Mouse (Mus musculus) induced T-regulatory cell, adult 2 months (primary cell): ENCODE data around the gene Glt28d2.

Source experiments
- DNase-seq: peaks from one replicate; pipeline ENCODE4 v3.0.0-alpha.2; 2012; ENCODE audit warnings: low read depth

The Glt28d2 gene

GRCm38 (mm10) chr3:85878911-85879310 is 8.4 kb downstream of the Glt28d2 start:
- DNase-seq, result no peak

GRCm38 (mm10) chr3:85863996-85864395 is 23.3 kb downstream of the Glt28d2 start:
- no peak for DNase-seq

- DNase-seq, result no peak
Measured at GRCm38 (mm10) chr3:85862886-85863285, 24.4 kb downstream of the Glt28d2 start.

GRCm38 (mm10) chr3:85860996-85861395 is 26.3 kb downstream of the Glt28d2 start:
- no peak for DNase-seq

- DNase-seq, result no peak
Measured at GRCm38 (mm10) chr3:85859311-85859710, 28.0 kb downstream of the Glt28d2 start.

GRCm38 (mm10) chr3:85858140-85859135 is 28.9 kb downstream of the Glt28d2 start:
- DNase-seq, result no peak

- no peak for DNase-seq
Measured at GRCm38 (mm10) chr3:85857083-85857482, 30.2 kb downstream of the Glt28d2 start.

GRCm38 (mm10) chr3:85855947-85856346 is 31.4 kb downstream of the Glt28d2 start:
- DNase-seq, result no peak

- no peak for DNase-seq
Measured at GRCm38 (mm10) chr3:85855043-85855442, 32.3 kb downstream of the Glt28d2 start.

GRCm38 (mm10) chr3:85854143-85854542 is 33.2 kb downstream of the Glt28d2 start:
- no peak for DNase-seq

- DNase-seq, result no peak
Measured at GRCm38 (mm10) chr3:85853715-85854114, 33.6 kb downstream of the Glt28d2 start.

- no peak for DNase-seq
Measured at GRCm38 (mm10) chr3:85850079-85850478, 37.2 kb downstream of the Glt28d2 start.

- DNase-seq, result no peak
Measured at GRCm38 (mm10) chr3:85846316-85846715, 41.0 kb downstream of the Glt28d2 start.

- no peak for DNase-seq
Measured at GRCm38 (mm10) chr3:85845341-85845740, 42.0 kb downstream of the Glt28d2 start.

- DNase-seq, result no peak
Measured at GRCm38 (mm10) chr3:85842881-85843218, 44.5 kb downstream of the Glt28d2 start.

GRCm38 (mm10) chr3:85842177-85842880 is 45.0 kb downstream of the Glt28d2 start:
- no peak for DNase-seq

GRCm38 (mm10) chr3:85841454-85842176 is 45.7 kb downstream of the Glt28d2 start:
- no peak for DNase-seq

- DNase-seq, result no peak
Measured at GRCm38 (mm10) chr3:85833627-85834026, 53.7 kb downstream of the Glt28d2 start.

- DNase-seq, result no peak
Measured at GRCm38 (mm10) chr3:85832490-85833155, 54.7 kb downstream of the Glt28d2 start.

GRCm38 (mm10) chr3:85831785-85832184 is 55.5 kb downstream of the Glt28d2 start:
- no peak for DNase-seq

- DNase-seq, result no peak
Measured at GRCm38 (mm10) chr3:85829047-85829446, 58.3 kb downstream of the Glt28d2 start.

GRCm38 (mm10) chr3:85827815-85828214 is 59.5 kb downstream of the Glt28d2 start:
- no peak for DNase-seq
